Mouse (Mus musculus) urinary bladder, postnatal 25 days (tissue): ENCODE measurements around the gene Pakap.

Source experiments
- DNase-seq: peaks from one replicate; pipeline ENCODE4 v3.0.0; 2022; ENCODE audit warnings: low spot score

Gene Pakap

GRCm38 (mm10) chr4:57842472-57843305 is 274.7 kb downstream of the Pakap start:
- DNase-seq, result no peak

GRCm38 (mm10) chr4:57845031-57845431 is 277.1 kb downstream of the Pakap start:
- DNase-seq, result peak; percentile 45

- DNase-seq, result no peak
Observed at GRCm38 (mm10) chr4:57845541-57846210, 277.7 kb downstream of the Pakap start.

GRCm38 (mm10) chr4:57846381-57846990 is 278.5 kb downstream of the Pakap start:
- no peak for DNase-seq

GRCm38 (mm10) chr4:57846991-57847422 is 279.0 kb downstream of the Pakap start:
- no peak for DNase-seq

- DNase-seq, result no peak
Observed at GRCm38 (mm10) chr4:57847676-57848075, 279.7 kb downstream of the Pakap start.

GRCm38 (mm10) chr4:57849465-57849864 is 281.5 kb downstream of the Pakap start:
- DNase-seq, result no peak

- no peak for DNase-seq
Observed at GRCm38 (mm10) chr4:57851731-57852130, 283.8 kb downstream of the Pakap start.

GRCm38 (mm10) chr4:57852461-57853040 is 284.6 kb downstream of the Pakap start:
- DNase-seq, result no peak

GRCm38 (mm10) chr4:57854181-57854580 is 286.2 kb downstream of the Pakap start:
- DNase-seq, result no peak

GRCm38 (mm10) chr4:57855281-57855941 is 287.4 kb downstream of the Pakap start:
- no peak for DNase-seq

GRCm38 (mm10) chr4:57856673-57857072 is 288.7 kb downstream of the Pakap start:
- DNase-seq, result no peak

GRCm38 (mm10) chr4:57860204-57860611 is 292.2 kb downstream of the Pakap start:
- DNase-seq, result no peak

- no peak for DNase-seq
Observed at GRCm38 (mm10) chr4:57861166-57861565, 293.2 kb downstream of the Pakap start.

GRCm38 (mm10) chr4:57861856-57862255 is 293.9 kb downstream of the Pakap start:
- no peak for DNase-seq

- no peak for DNase-seq
Observed at GRCm38 (mm10) chr4:57862269-57862986, 294.4 kb downstream of the Pakap start.

- no peak for DNase-seq
Observed at GRCm38 (mm10) chr4:57866088-57866487, 298.1 kb downstream of the Pakap start.

GRCm38 (mm10) chr4:57866990-57867389 is 299.0 kb downstream of the Pakap start:
- no peak for DNase-seq

- DNase-seq, result no peak
Observed at GRCm38 (mm10) chr4:57867454-57867853, 299.5 kb downstream of the Pakap start.

- DNase-seq, result no peak
Observed at GRCm38 (mm10) chr4:57879137-57879536, 311.2 kb downstream of the Pakap start.

- peak; percentile 74 for DNase-seq
Observed at GRCm38 (mm10) chr4:57879804-57880357, 311.9 kb downstream of the Pakap start.
